Mouse (Mus musculus): ENCODE data around the gene Med26. TPM values are rescaled to one million over a fixed set of nuclear protein-coding genes. Genes with fewer than 3 reads are reported as not detected.

Gene Med26
- polyA plus RNA-seq, 1 experiment from 2014 or later, result 8.5 TPM

GRCm38 (mm10) chr8:72521888-72522287, 26.2 kb downstream of the Med26 start:
- Histone ChIP-seq H3K36me3 (ENCODE audit: control insufficient read depth, insufficient read depth, low read length) (no peaks in the 10 kb centered on the region), H3K9ac (ENCODE audit: low read depth, low read length) (no peak overlapping the region), H3K9me3 (replicated peaks; ENCODE audit: control insufficient read depth, low read length) (no peaks in the 10 kb centered on the region), H3K4me1 (ENCODE audit: control insufficient read depth, insufficient read depth, low read length) (peaks cover 18% of the 10 kb centered on the region), H3K27ac (ENCODE audit: low read depth, low read length) (no peak overlapping the region), H3K4me2 (no peak overlapping the region), H3K27me3 (ENCODE audit: control insufficient read depth, insufficient read depth, low read length) (no peaks in the 10 kb centered on the region), H3K4me3 (ENCODE audit: low read depth, low read length) (no peak overlapping the region)
- no peak for ATAC-seq (replicated peaks; ENCODE audit: insufficient number of reproducible peaks, low FRiP score, low TSS enrichment)

GRCm38 (mm10) chr8:72517421-72517988, 30.6 kb downstream of the Med26 start:
- no peak overlapping the region for H3K4me3 ChIP-seq (ENCODE audit: low read depth, low read length)
- no peaks in the 10 kb centered on the region for H3K27me3 ChIP-seq (ENCODE audit: control insufficient read depth, insufficient read depth, low read length)
- peak overlapping the region; percentile 47 for H3K4me2 ChIP-seq
- ATAC-seq (replicated peaks; ENCODE audit: insufficient number of reproducible peaks, low FRiP score, low TSS enrichment), result no peak
- H3K9ac ChIP-seq (ENCODE audit: low read depth, low read length), result no peak overlapping the region
- peak overlapping the region; percentile 78 for H3K27ac ChIP-seq (ENCODE audit: low read depth, low read length)
- no peaks in the 10 kb centered on the region for H3K36me3 ChIP-seq (ENCODE audit: control insufficient read depth, insufficient read depth, low read length)
- H3K9me3 ChIP-seq (replicated peaks; ENCODE audit: control insufficient read depth, low read length), result no peaks in the 10 kb centered on the region
- peaks cover 33% of the 10 kb centered on the region for H3K4me1 ChIP-seq (ENCODE audit: control insufficient read depth, insufficient read depth, low read length)
- WGBS (ENCODE audit: insufficient replicate concordance), result 38% methylated on average over 7 of the region's 7 CpGs

GRCm38 (mm10) chr8:72513158-72513557, 34.9 kb downstream of the Med26 start:
- H3K27me3 ChIP-seq (ENCODE audit: control insufficient read depth, insufficient read depth, low read length), result no peaks in the 10 kb centered on the region
- H3K9me3 ChIP-seq (replicated peaks; ENCODE audit: control insufficient read depth, low read length), result no peaks in the 10 kb centered on the region
- 0 out of 2 replicates have a peak overlapping the region, but pooled peaks have one; percentile 11 for H3K9ac ChIP-seq (ENCODE audit: low read depth, low read length)
- peak overlapping the region; percentile 68 for H3K27ac ChIP-seq (ENCODE audit: low read depth, low read length)
- H3K4me1 ChIP-seq (ENCODE audit: control insufficient read depth, insufficient read depth, low read length), result peaks cover 22% of the 10 kb centered on the region
- no peak for ATAC-seq (replicated peaks; ENCODE audit: insufficient number of reproducible peaks, low FRiP score, low TSS enrichment)
- H3K4me3 ChIP-seq (ENCODE audit: low read depth, low read length), result no peak overlapping the region
- no peaks in the 10 kb centered on the region for H3K36me3 ChIP-seq (ENCODE audit: control insufficient read depth, insufficient read depth, low read length)
- H3K4me2 ChIP-seq, result no peak overlapping the region
- WGBS (ENCODE audit: insufficient replicate concordance), result 62% methylated on average over 1 of the region's 1 CpGs

GRCm38 (mm10) chr8:72512648-72513047, 35.4 kb downstream of the Med26 start:
- Histone ChIP-seq H3K27ac (ENCODE audit: low read depth, low read length) (peak overlapping the region; percentile 68), H3K9me3 (replicated peaks; ENCODE audit: control insufficient read depth, low read length) (no peaks in the 10 kb centered on the region), H3K4me3 (ENCODE audit: low read depth, low read length) (no peak overlapping the region), H3K4me2 (no peak overlapping the region), H3K9ac (ENCODE audit: low read depth, low read length) (0 out of 2 replicates have a peak overlapping the region, but pooled peaks have one; percentile 46), H3K4me1 (ENCODE audit: control insufficient read depth, insufficient read depth, low read length) (peaks cover 22% of the 10 kb centered on the region), H3K27me3 (ENCODE audit: control insufficient read depth, insufficient read depth, low read length) (no peaks in the 10 kb centered on the region), H3K36me3 (ENCODE audit: control insufficient read depth, insufficient read depth, low read length) (no peaks in the 10 kb centered on the region)
- 79% methylated on average over 1 of the region's 1 CpGs for WGBS (ENCODE audit: insufficient replicate concordance)
- ATAC-seq (replicated peaks; ENCODE audit: insufficient number of reproducible peaks, low FRiP score, low TSS enrichment), result no peak

GRCm38 (mm10) chr8:72507505-72507904, 40.6 kb downstream of the Med26 start:
- no peak overlapping the region for H3K27ac ChIP-seq (ENCODE audit: low read depth, low read length)
- no peaks in the 10 kb centered on the region for H3K27me3 ChIP-seq (ENCODE audit: control insufficient read depth, insufficient read depth, low read length)
- H3K4me1 ChIP-seq (ENCODE audit: control insufficient read depth, insufficient read depth, low read length), result peaks cover 21% of the 10 kb centered on the region
- H3K4me3 ChIP-seq (ENCODE audit: low read depth, low read length), result no peak overlapping the region
- H3K9me3 ChIP-seq (replicated peaks; ENCODE audit: control insufficient read depth, low read length), result no peaks in the 10 kb centered on the region
- ATAC-seq (replicated peaks; ENCODE audit: insufficient number of reproducible peaks, low FRiP score, low TSS enrichment), result no peak
- WGBS (ENCODE audit: insufficient replicate concordance), result 75% methylated on average over 1 of the region's 1 CpGs
- no peak overlapping the region for H3K4me2 ChIP-seq
- H3K36me3 ChIP-seq (ENCODE audit: control insufficient read depth, insufficient read depth, low read length), result 0 out of 2 replicates have a peak, but pooled peaks cover 3% of the 10 kb centered on the region
- H3K9ac ChIP-seq (ENCODE audit: low read depth, low read length), result no peak overlapping the region

GRCm38 (mm10) chr8:72504637-72505314, 43.3 kb downstream of the Med26 start:
- H3K27me3 ChIP-seq (ENCODE audit: control insufficient read depth, insufficient read depth, low read length), result no peaks in the 10 kb centered on the region
- 0 out of 2 replicates have a peak, but pooled peaks cover 3% of the 10 kb centered on the region for H3K36me3 ChIP-seq (ENCODE audit: control insufficient read depth, insufficient read depth, low read length)
- no peak overlapping the region for H3K4me2 ChIP-seq
- H3K4me3 ChIP-seq (ENCODE audit: low read depth, low read length), result no peak overlapping the region
- H3K9ac ChIP-seq (ENCODE audit: low read depth, low read length), result no peak overlapping the region
- no peaks in the 10 kb centered on the region for H3K9me3 ChIP-seq (replicated peaks; ENCODE audit: control insufficient read depth, low read length)
- no peak overlapping the region for H3K27ac ChIP-seq (ENCODE audit: low read depth, low read length)
- H3K4me1 ChIP-seq (ENCODE audit: control insufficient read depth, insufficient read depth, low read length), result peaks cover 26% of the 10 kb centered on the region
- no peak for ATAC-seq (replicated peaks; ENCODE audit: insufficient number of reproducible peaks, low FRiP score, low TSS enrichment)

GRCm38 (mm10) chr8:72504137-72504536, 43.9 kb downstream of the Med26 start:
- Histone ChIP-seq H3K36me3 (ENCODE audit: control insufficient read depth, insufficient read depth, low read length) (0 out of 2 replicates have a peak, but pooled peaks cover 3% of the 10 kb centered on the region), H3K9me3 (replicated peaks; ENCODE audit: control insufficient read depth, low read length) (no peaks in the 10 kb centered on the region), H3K27me3 (ENCODE audit: control insufficient read depth, insufficient read depth, low read length) (no peaks in the 10 kb centered on the region), H3K27ac (ENCODE audit: low read depth, low read length) (no peak overlapping the region), H3K9ac (ENCODE audit: low read depth, low read length) (no peak overlapping the region), H3K4me2 (no peak overlapping the region), H3K4me3 (ENCODE audit: low read depth, low read length) (no peak overlapping the region), H3K4me1 (ENCODE audit: control insufficient read depth, insufficient read depth, low read length) (peaks cover 31% of the 10 kb centered on the region)
- ATAC-seq (replicated peaks; ENCODE audit: insufficient number of reproducible peaks, low FRiP score, low TSS enrichment), result no peak

- ATAC-seq (replicated peaks; ENCODE audit: insufficient number of reproducible peaks, low FRiP score, low TSS enrichment), result no peak
- H3K27ac ChIP-seq (ENCODE audit: low read depth, low read length), result no peak overlapping the region
- peaks cover 26% of the 10 kb centered on the region for H3K4me1 ChIP-seq (ENCODE audit: control insufficient read depth, insufficient read depth, low read length)
- no peak overlapping the region for H3K4me3 ChIP-seq (ENCODE audit: low read depth, low read length)
- WGBS (ENCODE audit: insufficient replicate concordance), result 95% methylated on average over 1 of the region's 1 CpGs
- H3K36me3 ChIP-seq (ENCODE audit: control insufficient read depth, insufficient read depth, low read length), result peaks cover 16% of the 10 kb centered on the region
- H3K9me3 ChIP-seq (replicated peaks; ENCODE audit: control insufficient read depth, low read length), result no peaks in the 10 kb centered on the region
- no peak overlapping the region for H3K4me2 ChIP-seq
- H3K27me3 ChIP-seq (ENCODE audit: control insufficient read depth, insufficient read depth, low read length), result no peaks in the 10 kb centered on the region
- no peak overlapping the region for H3K9ac ChIP-seq (ENCODE audit: low read depth, low read length)
Measured at GRCm38 (mm10) chr8:72500521-72500931, 47.5 kb downstream of the Med26 start.

Data from heart, embryonic 11.5 days (tissue).